Mouse (Mus musculus) olfactory bulb, adult 2 months (tissue): ENCODE results near the gene Tspan11.

ENCODE experiments used
- CTCF ChIP-seq: fragments of 200-500 bp; IDR thresholded peaks from 2 replicates; pipeline ENCODE4 v1.5.1; 2012; ENCODE audit warnings: low read depth, mild to moderate bottlenecking, low read length, moderate library complexity; ENCODE audit not compliant: insufficient read depth
- POLR2A ChIP-seq: fragments of 200-500 bp; IDR thresholded peaks from 2 replicates; pipeline ENCODE4 v1.6.1; 2012; ENCODE audit warnings: mild to moderate bottlenecking, low read depth, low read length, moderate library complexity; ENCODE audit not compliant: insufficient read depth

GRCm38 (mm10) chr6:127916993-127917392 is 29.6 kb downstream of the Tspan11 start:
- TF ChIP-seq CTCF, result no peak
- TF ChIP-seq POLR2A, result no peak
